Mouse (Mus musculus): ENCODE measurements around the gene Arhgap25. TPM values are rescaled to one million over a fixed set of nuclear protein-coding genes. Genes with fewer than 3 reads are reported as not detected.
"Not testable (repeated sequence)": the region's sequence is repeated elsewhere in the genome, so short reads cannot be mapped to it uniquely, and the experiment has no call there.

Gene Arhgap25
- total and polyA plus RNA-seq, 2 experiments from 2014 or later, result 2.2 to 3.3 TPM

DNA sequence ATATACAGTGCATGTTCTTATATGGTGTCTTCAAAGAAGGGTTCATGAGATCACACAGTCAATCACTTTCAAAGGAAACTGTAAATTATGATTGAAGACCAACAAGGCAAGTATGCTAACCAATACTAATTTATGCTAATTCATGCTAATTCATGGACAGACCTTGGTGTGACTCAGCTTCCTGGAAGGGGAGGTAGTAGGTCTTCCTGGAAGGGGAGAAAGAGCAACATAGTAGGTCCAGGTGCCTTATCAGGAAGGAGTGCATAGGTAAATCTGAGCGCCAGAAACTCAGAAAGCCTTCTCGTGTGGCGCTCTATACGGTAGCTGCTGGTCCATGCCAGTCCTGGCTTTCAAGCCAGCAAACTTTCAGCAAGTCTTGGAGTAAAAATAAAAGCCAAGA lies 8.8 kb downstream of the Arhgap25 start:
- no peaks in the 10 kb centered on the region for H3K4me1 ChIP-seq (ENCODE audit: insufficient read depth)
- no peak overlapping the region for H3K4me2 ChIP-seq (ENCODE audit: low read depth)
- no peak overlapping the region for H3K4me3 ChIP-seq (ENCODE audit: low read depth, low read length)
- no peak overlapping the region for H3K9ac ChIP-seq
- no peak overlapping the region for H3K27ac ChIP-seq (ENCODE audit: low read depth, low read length)
- H3K9me3 ChIP-seq (ENCODE audit: low read length), result no peaks in the 10 kb centered on the region
- no peak for DNase-seq
- no peaks in the 10 kb centered on the region for H3K36me3 ChIP-seq (ENCODE audit: insufficient read depth)
- H3K27me3 ChIP-seq (ENCODE audit: insufficient read depth, low read length), result no peaks in the 10 kb centered on the region
- ATAC-seq, result no peak
- TF ChIP-seq CTCF (IDR thresholded peaks at IDR 0.05; ENCODE audit: low read depth), result no peak
- WGBS, result 91% methylated on average over 4 of the region's 4 CpGs

DNA sequence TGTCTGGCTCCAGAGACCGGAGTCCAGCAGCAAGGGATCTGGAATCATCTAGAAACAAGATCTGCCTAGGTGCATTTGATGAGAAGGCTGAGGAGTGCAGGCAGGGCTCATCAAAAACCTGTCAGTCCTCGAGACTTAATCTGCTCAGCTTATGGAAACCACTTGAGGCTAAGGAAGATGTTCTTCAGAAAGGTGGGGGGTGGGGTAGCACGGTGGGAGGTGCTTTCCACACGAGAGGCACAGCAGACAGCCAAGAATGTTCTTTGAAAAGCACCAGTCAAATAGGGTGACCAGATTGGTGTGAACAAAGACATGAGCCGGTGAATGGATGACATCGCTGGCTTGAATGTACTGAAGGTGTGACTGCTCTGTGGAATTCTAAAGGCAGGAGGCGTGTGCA lies 9.3 kb downstream of the Arhgap25 start:
- H3K27me3 ChIP-seq (ENCODE audit: insufficient read depth, low read length), result no peaks in the 10 kb centered on the region
- H3K4me2 ChIP-seq (ENCODE audit: low read depth), result no peak overlapping the region
- ATAC-seq (no peak), DNase-seq (no peak)
- H3K36me3 ChIP-seq (ENCODE audit: insufficient read depth), result no peaks in the 10 kb centered on the region
- no peaks in the 10 kb centered on the region for H3K4me1 ChIP-seq (ENCODE audit: insufficient read depth)
- WGBS, result 43% methylated on average over 7 of the region's 7 CpGs
- TF ChIP-seq CTCF (IDR thresholded peaks at IDR 0.05; ENCODE audit: low read depth), result no peak
- H3K27ac ChIP-seq (ENCODE audit: low read depth, low read length), result no peak overlapping the region
- H3K9ac ChIP-seq, result no peak overlapping the region
- no peak overlapping the region for H3K4me3 ChIP-seq (ENCODE audit: low read depth, low read length)
- H3K9me3 ChIP-seq (ENCODE audit: low read length), result no peaks in the 10 kb centered on the region

DNA sequence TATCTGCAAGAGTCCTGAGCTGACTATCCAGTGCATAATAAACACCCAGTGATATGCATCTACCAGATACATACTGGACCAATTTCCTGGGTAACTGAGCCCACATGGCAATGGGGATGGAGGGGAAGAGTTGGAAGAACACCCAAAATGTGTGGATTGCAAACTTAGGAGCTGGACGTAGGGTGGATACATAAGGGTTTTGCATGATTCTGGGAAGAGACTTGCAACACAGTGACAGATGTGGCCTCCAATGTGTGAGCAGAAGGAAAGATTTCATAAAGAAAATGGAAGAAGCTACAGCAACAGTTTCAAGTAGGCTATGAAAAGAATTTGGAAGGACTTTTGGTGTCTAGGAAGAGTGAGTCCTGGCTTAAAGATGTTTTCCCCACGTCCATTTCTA lies 10.0 kb downstream of the Arhgap25 start:
- TF ChIP-seq CTCF (IDR thresholded peaks at IDR 0.05; ENCODE audit: low read depth), result no peak
- no peak overlapping the region for H3K4me3 ChIP-seq (ENCODE audit: low read depth, low read length)
- H3K4me1 ChIP-seq (ENCODE audit: insufficient read depth), result no peaks in the 10 kb centered on the region
- H3K27ac ChIP-seq (ENCODE audit: low read depth, low read length), result no peak overlapping the region
- H3K27me3 ChIP-seq (ENCODE audit: insufficient read depth, low read length), result no peaks in the 10 kb centered on the region
- DNase-seq, result peak; percentile 12
- no peaks in the 10 kb centered on the region for H3K9me3 ChIP-seq (ENCODE audit: low read length)
- no peaks in the 10 kb centered on the region for H3K36me3 ChIP-seq (ENCODE audit: insufficient read depth)
- WGBS, result 69% methylated on average over 2 of the region's 2 CpGs
- no peak overlapping the region for H3K4me2 ChIP-seq (ENCODE audit: low read depth)
- no peak overlapping the region for H3K9ac ChIP-seq
- no peak for ATAC-seq

GRCm38 (mm10) chr6:87522236-87522635 lies 10.8 kb downstream of the Arhgap25 start:
- H3K4me2 ChIP-seq (ENCODE audit: low read depth), result no peak overlapping the region
- DNase-seq (peak; percentile 71), ATAC-seq (peak; percentile 25; the same call in 1 of the 2 replicates)
- H3K4me3 ChIP-seq (ENCODE audit: low read depth, low read length), result no peak overlapping the region
- TF ChIP-seq CTCF (IDR thresholded peaks at IDR 0.05; ENCODE audit: low read depth), result peak; percentile 88
- WGBS, result 29% methylated on average over 3 of the region's 3 CpGs
- no peaks in the 10 kb centered on the region for H3K27me3 ChIP-seq (ENCODE audit: insufficient read depth, low read length)
- no peaks in the 10 kb centered on the region for H3K9me3 ChIP-seq (ENCODE audit: low read length)
- no peaks in the 10 kb centered on the region for H3K36me3 ChIP-seq (ENCODE audit: insufficient read depth)
- no peak overlapping the region for H3K27ac ChIP-seq (ENCODE audit: low read depth, low read length)
- H3K4me1 ChIP-seq (ENCODE audit: insufficient read depth), result no peaks in the 10 kb centered on the region
- H3K9ac ChIP-seq, result no peak overlapping the region

DNA sequence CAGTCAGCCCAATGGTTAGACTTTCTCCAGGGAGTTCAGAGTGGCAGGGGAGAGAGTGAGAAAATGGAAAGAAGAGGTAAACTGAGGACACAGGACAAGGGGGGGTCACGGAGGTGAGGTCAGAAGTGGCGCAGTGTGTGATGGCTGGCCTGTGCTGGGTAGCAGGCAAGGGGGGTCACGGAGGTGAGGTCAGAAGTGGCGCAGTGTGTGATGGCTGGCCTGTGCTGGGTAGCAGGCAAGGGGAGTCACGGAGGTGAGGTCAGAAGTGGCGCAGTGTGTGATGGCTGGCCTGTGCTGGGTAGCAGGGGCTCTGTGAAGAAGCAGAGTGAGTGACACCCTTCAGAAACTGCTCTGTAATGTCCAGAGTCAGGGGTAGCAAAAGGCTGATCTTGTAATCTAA lies 11.4 kb downstream of the Arhgap25 start:
- not testable (repeated sequence) for H3K4me2 ChIP-seq (ENCODE audit: low read depth); ATAC-seq; H3K27me3 ChIP-seq (ENCODE audit: insufficient read depth, low read length); H3K4me3 ChIP-seq (ENCODE audit: low read depth, low read length); H3K36me3 ChIP-seq (ENCODE audit: insufficient read depth); DNase-seq; H3K9me3 ChIP-seq (ENCODE audit: low read length); H3K27ac ChIP-seq (ENCODE audit: low read depth, low read length); H3K9ac ChIP-seq; H3K4me1 ChIP-seq (ENCODE audit: insufficient read depth)
- 96% methylated on average over 6 of the region's 6 CpGs for WGBS

DNA sequence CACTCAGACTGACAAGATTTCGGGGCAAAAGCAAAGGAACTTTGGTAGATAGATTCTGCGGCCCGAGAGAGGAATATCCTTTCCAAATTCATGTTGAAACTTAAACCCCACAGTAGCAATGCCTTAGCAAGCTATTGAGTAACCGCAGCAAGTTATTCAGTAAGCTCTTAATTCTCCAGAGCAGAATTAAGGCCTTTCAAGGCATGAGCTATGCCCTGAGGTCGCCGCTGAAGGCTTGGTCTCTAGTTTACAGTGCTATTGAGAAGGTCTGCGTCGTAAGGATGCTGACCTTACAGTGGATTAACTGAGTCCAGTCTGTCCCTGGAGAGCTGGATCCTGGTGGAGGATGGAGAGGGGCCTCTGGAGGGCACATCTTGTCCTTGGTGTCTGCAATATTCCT lies 12.5 kb downstream of the Arhgap25 start:
- H3K4me1 ChIP-seq (ENCODE audit: insufficient read depth), result no peaks in the 10 kb centered on the region
- DNase-seq (no peak), ATAC-seq (no peak)
- H3K27me3 ChIP-seq (ENCODE audit: insufficient read depth, low read length), result no peaks in the 10 kb centered on the region
- no peak overlapping the region for H3K27ac ChIP-seq (ENCODE audit: low read depth, low read length)
- TF ChIP-seq CTCF (IDR thresholded peaks at IDR 0.05; ENCODE audit: low read depth), result no peak
- H3K36me3 ChIP-seq (ENCODE audit: insufficient read depth), result no peaks in the 10 kb centered on the region
- no peak overlapping the region for H3K4me2 ChIP-seq (ENCODE audit: low read depth)
- 87% methylated on average over 8 of the region's 8 CpGs for WGBS
- H3K9me3 ChIP-seq (ENCODE audit: low read length), result no peaks in the 10 kb centered on the region
- H3K9ac ChIP-seq, result no peak overlapping the region
- H3K4me3 ChIP-seq (ENCODE audit: low read depth, low read length), result no peak overlapping the region

- Histone ChIP-seq H3K4me3 (ENCODE audit: low read depth, low read length) (no peak overlapping the region), H3K9me3 (ENCODE audit: low read length) (no peaks in the 10 kb centered on the region), H3K4me2 (ENCODE audit: low read depth) (no peak overlapping the region), H3K36me3 (ENCODE audit: insufficient read depth) (no peaks in the 10 kb centered on the region), H3K9ac (no peak overlapping the region), H3K27me3 (ENCODE audit: insufficient read depth, low read length) (no peaks in the 10 kb centered on the region), H3K4me1 (ENCODE audit: insufficient read depth) (no peaks in the 10 kb centered on the region), H3K27ac (ENCODE audit: low read depth, low read length) (no peak overlapping the region)
- TF ChIP-seq CTCF (IDR thresholded peaks at IDR 0.05; ENCODE audit: low read depth), result no peak
- 90% methylated on average over 11 of the region's 11 CpGs for WGBS
- ATAC-seq, result no peak
- DNase-seq, result no peak
Measured at GRCm38 (mm10) chr6:87519809-87520208, 13.2 kb downstream of the Arhgap25 start.

DNA sequence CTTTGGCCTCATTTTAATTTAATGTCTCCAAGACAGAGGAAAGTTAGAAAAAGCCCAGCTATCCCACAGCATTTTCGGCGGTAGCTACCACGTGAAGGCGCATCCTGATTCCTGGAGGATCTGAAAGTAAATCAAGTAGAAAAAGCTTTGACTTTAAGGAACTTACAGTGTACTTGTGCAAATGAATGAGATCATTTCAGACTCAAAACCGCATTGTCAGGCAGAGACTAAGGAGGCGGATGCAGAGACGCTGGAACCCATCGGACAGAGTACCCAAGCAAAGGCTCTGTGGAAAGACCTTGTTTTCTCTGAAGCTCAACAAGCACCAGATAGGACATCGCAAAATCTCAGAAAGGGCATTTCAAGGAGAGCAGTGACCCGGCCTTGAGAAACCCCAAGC lies 14.4 kb downstream of the Arhgap25 start:
- no peaks in the 10 kb centered on the region for H3K9me3 ChIP-seq (ENCODE audit: low read length)
- 93% methylated on average over 10 of the region's 10 CpGs for WGBS
- H3K9ac ChIP-seq, result no peak overlapping the region
- DNase-seq, result no peak
- no peak overlapping the region for H3K4me2 ChIP-seq (ENCODE audit: low read depth)
- no peaks in the 10 kb centered on the region for H3K36me3 ChIP-seq (ENCODE audit: insufficient read depth)
- no peak overlapping the region for H3K4me3 ChIP-seq (ENCODE audit: low read depth, low read length)
- TF ChIP-seq CTCF (IDR thresholded peaks at IDR 0.05; ENCODE audit: low read depth), result no peak
- no peak overlapping the region for H3K27ac ChIP-seq (ENCODE audit: low read depth, low read length)
- ATAC-seq, result no peak
- no peaks in the 10 kb centered on the region for H3K4me1 ChIP-seq (ENCODE audit: insufficient read depth)
- no peaks in the 10 kb centered on the region for H3K27me3 ChIP-seq (ENCODE audit: insufficient read depth, low read length)

All from forebrain, postnatal 0 days (tissue).